10 mouse cellular contexts compared by ENCODE assay signal in the genomic region with DNA sequence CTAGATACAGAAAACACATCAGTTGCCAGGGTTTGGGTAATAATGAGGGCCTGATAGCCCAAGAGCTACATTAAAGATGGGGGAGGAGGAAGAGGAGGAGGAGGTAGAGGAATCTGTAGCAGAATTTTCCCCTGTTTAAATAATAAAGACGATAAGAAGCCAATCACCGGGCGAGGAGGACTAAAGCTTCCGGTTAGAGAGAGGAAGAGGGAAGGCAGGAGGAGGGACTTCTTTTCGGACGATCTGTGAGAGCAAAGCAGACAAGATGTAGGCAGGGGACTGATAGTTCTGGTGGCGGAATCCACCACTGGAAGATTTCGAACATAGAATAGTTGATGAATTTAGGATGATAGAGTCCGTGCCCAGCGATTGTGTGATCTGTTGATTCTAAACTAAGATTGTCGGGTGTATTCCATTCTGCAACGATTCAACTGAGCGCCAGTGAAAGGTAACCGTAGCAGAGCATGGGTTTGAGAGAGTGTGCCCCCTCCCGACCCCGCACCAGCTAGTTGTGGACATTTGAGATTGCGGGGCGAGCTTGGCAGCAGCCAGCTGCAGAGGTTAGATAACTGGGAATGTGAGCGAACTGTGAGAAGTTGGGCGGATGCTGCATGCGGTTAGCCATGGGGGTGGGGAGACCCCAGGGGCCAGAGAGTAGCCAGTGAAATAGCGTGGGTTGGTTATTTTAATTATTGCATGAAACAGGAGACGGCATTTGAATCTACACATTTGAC. TPM values are rescaled to one million over a fixed set of nuclear protein-coding genes. Genes with fewer than 3 reads are reported as not detected.
A peak's percentile ranks its signal among the peaks of the same experiment; 100 is the strongest.
DNase-seq lines count a peak whose midpoint lies in the region; ATAC-seq lines count a peak whose summit lies in the region.
"Had no signal": no experiment of that assay in that cellular context is flagged by ENCODE, and none has a peak within 500 bp of the region (broad histone marks: within the 10 kb centered on the region; RNA-seq: fewer than 3 reads in every experiment).

No protein-coding gene starts in this region.

- H3K36me3 ChIP-seq in hindbrain, embryonic 13.5 days: no peaks in the 10 kb centered on the region
- no peaks in the 10 kb centered on the region for H3K36me3 ChIP-seq in hindbrain, embryonic 16.5 days (ENCODE audit: control insufficient read depth, insufficient read depth, low read length)
- H3K36me3 ChIP-seq in megakaryocyte, embryonic 14.5 days (replicated peaks; ENCODE audit: low read length): no peaks in the 10 kb centered on the region
- H3K36me3 ChIP-seq: limb, embryonic 10.5 days had no signal

- peak; percentile 55 for DNase-seq in MN1 (ENCODE audit: low spot score)
- DNase-seq in ovary, postnatal 10 days (ENCODE audit: low spot score): no peak
- DNase-seq in spleen, postnatal 4 days (ENCODE audit: low spot score in 2 of 2): no peak
- DNase-seq in layer of hippocampus, postnatal 25 days (ENCODE audit: extremely low spot score in 1 of 2, low spot score in 1 of 2): no peak
- DNase-seq: kidney, adult 9 months had no signal

- H3K4me1 ChIP-seq in hindbrain, embryonic 13.5 days (replicated peaks): peaks cover 11% of the 10 kb centered on the region
- peaks cover 6% of the 10 kb centered on the region; the same call in 1 of the 2 replicates for H3K4me1 ChIP-seq in hindbrain, embryonic 16.5 days (ENCODE audit: control insufficient read depth, insufficient read depth, low read depth, low read length)
- no peaks in the 10 kb centered on the region for H3K4me1 ChIP-seq in megakaryocyte, embryonic 14.5 days

- H3K27me3 ChIP-seq in hindbrain, embryonic 13.5 days: no peaks in the 10 kb centered on the region
- H3K27me3 ChIP-seq in hindbrain, embryonic 16.5 days (replicated peaks; ENCODE audit: control insufficient read depth, insufficient read depth, low read length): no peaks in the 10 kb centered on the region
- no peaks in the 10 kb centered on the region for H3K27me3 ChIP-seq in megakaryocyte, embryonic 14.5 days (replicated peaks)

- H3K9me3 ChIP-seq in hindbrain, embryonic 13.5 days: no peaks in the 10 kb centered on the region
- no peaks in the 10 kb centered on the region for H3K9me3 ChIP-seq in hindbrain, embryonic 16.5 days (ENCODE audit: control insufficient read depth, low read length)
- H3K9me3 ChIP-seq in megakaryocyte, embryonic 14.5 days: peaks cover 20% of the 10 kb centered on the region
- H3K9me3 ChIP-seq: limb, embryonic 10.5 days had no signal

- H3K4me3 ChIP-seq in hindbrain, embryonic 13.5 days: peak overlapping the region; percentile 11; the same call in 1 of the 2 replicates
- no peak overlapping the region for H3K4me3 ChIP-seq in hindbrain, embryonic 16.5 days (ENCODE audit: low read length)
- H3K4me3 ChIP-seq in megakaryocyte, embryonic 14.5 days (replicated peaks): peak overlapping the region; percentile 64
- H3K4me3 ChIP-seq: limb, embryonic 10.5 days had no signal

- H3K9ac ChIP-seq in hindbrain, embryonic 13.5 days: no peak overlapping the region
- no peak overlapping the region for H3K9ac ChIP-seq in hindbrain, embryonic 16.5 days (ENCODE audit: low read depth, low read length)

- WGBS in hindbrain, embryonic 13.5 days: 84% methylated on average over 23 of the region's 23 CpGs
- 85% methylated on average over 23 of the region's 23 CpGs for WGBS in hindbrain, embryonic 16.5 days

- no peak overlapping the region for H3K4me2 ChIP-seq in hindbrain, embryonic 13.5 days
- H3K4me2 ChIP-seq in hindbrain, embryonic 16.5 days (ENCODE audit: low read length): no peak overlapping the region

- no peak overlapping the region for H3K27ac ChIP-seq in hindbrain, embryonic 13.5 days
- H3K27ac ChIP-seq in hindbrain, embryonic 16.5 days (ENCODE audit: low read depth, low read length): no peak overlapping the region
- H3K27ac ChIP-seq: limb, embryonic 10.5 days had no signal

- no peak for ATAC-seq in hindbrain, embryonic 13.5 days (ENCODE audit: low FRiP score)
- ATAC-seq in hindbrain, embryonic 16.5 days: no peak
- ATAC-seq in erythroblast, adult 5-6 weeks (replicated peaks; ENCODE audit: low FRiP score, poor library complexity, severe bottlenecking): 0 out of 2 replicates have a peak, but pooled peaks have one; percentile 39

RNA-seq across cellular contexts. Expression of a gene that starts 52.4 kb away (rescaled TPM):
- 42.7 and 45.3 TPM in 2 replicates for polyA plus RNA-seq in hindbrain, embryonic 13.5 days (2015; fragmentation: Nextera tagmentation; extraction: Ambion mirVana)
- polyA plus RNA-seq in hindbrain, embryonic 16.5 days (2015; fragmentation: Nextera tagmentation; extraction: Ambion mirVana): 24.8 and 26.6 TPM in 2 replicates
- not detected in 2 replicates for total RNA-seq in erythroblast, adult 5-6 weeks (2015; ENCODE audit: low replicate concordance)
- not detected in 2 replicates for total RNA-seq in erythroblast, adult 5-6 weeks (2017; ENCODE audit: low replicate concordance)
- not detected in 2 replicates for polyA plus RNA-seq in megakaryocyte, embryonic 14.5 days (2012; ENCODE audit: insufficient read depth, low replicate concordance)
- total RNA-seq in layer of hippocampus, postnatal 25 days (2021): 1 to 10 TPM; 5.3 to 6.8 TPM

Comparison
In these comparisons a context has a peak if more than half of its experiments do, and no peak if none do; other contexts are left out.
1. RNA of a gene that starts 52.4 kb away (polyA plus RNA-seq): 42.7 to 45.3 TPM in hindbrain, embryonic 13.5 days and 24.8 to 26.6 TPM in hindbrain, embryonic 16.5 days; not detected in megakaryocyte, embryonic 14.5 days; every median in the first group is over 10 times any median in the second.